Mouse (Mus musculus) forebrain, embryonic 16.5 days (tissue): Measurements from ENCODE around the gene Irf4. TPM values are rescaled to one million over a fixed set of nuclear protein-coding genes. Genes with fewer than 3 reads are reported as not detected.

Experiments
- ATAC-seq: fragments of 200-750 bp; cut with Nextera tagmentation; 2 replicates; pipeline ENCODE4 v1.8.0; 2017; ENCODE audit warnings: mild to moderate bottlenecking, moderate library complexity
- H3K27ac ChIP-seq: fragments of 300-500 bp; sonication (generic); 2 replicates; pipeline ENCODE4 v1.5.1; 2014; ENCODE audit warnings: low read length, control low read depth
- H3K27me3 ChIP-seq: fragments of 300-500 bp; sonication (generic); replicated peaks from 2 replicates; pipeline ENCODE4 v1.6.1; 2014; ENCODE audit warnings: low read length; ENCODE audit not compliant: control insufficient read depth, insufficient read depth
- H3K36me3 ChIP-seq: fragments of 300-500 bp; sonication (generic); 2 replicates; pipeline ENCODE4 v1.6.1; 2014; ENCODE audit not compliant: control insufficient read depth, insufficient read depth
- H3K4me1 ChIP-seq: fragments of 300-500 bp; sonication (generic); replicated peaks from 2 replicates; pipeline ENCODE4 v1.6.1; 2014; ENCODE audit warnings: low read length; ENCODE audit not compliant: control insufficient read depth, insufficient read depth
- H3K4me2 ChIP-seq: fragments of 300-500 bp; sonication (generic); 2 replicates; pipeline ENCODE4 v1.6.1; 2014; ENCODE audit warnings: mild to moderate bottlenecking, low read length, control low read depth
- H3K4me3 ChIP-seq: fragments of 300-500 bp; sonication (generic); replicated peaks from 2 replicates; pipeline ENCODE4 v1.5.1; 2014; ENCODE audit warnings: mild to moderate bottlenecking, low read length, control low read depth
- H3K9ac ChIP-seq: fragments of 300-500 bp; sonication (generic); replicated peaks from 2 replicates; pipeline ENCODE4 v1.6.1; 2014; ENCODE audit warnings: low read depth, low read length, control low read depth
- H3K9me3 ChIP-seq: fragments of 300-500 bp; sonication (generic); 2 replicates; pipeline ENCODE4 v1.6.1; 2016; ENCODE audit warnings: low read length; ENCODE audit not compliant: control insufficient read depth
- WGBS: fragments of 180-500 bp; shearing (Covaris S2); extraction: QIAGEN DNeasy Blood & Tissue Kit; methylation state at CpG from one replicate; pipeline ENCODE4 v1.1.7; 2014; 5-methylcytosine and 5-hydroxymethylcytosine counted together
- polyA plus RNA-seq: library from polyadenylated mRNA; unstranded; fragments of >200 nt; fragmentation: Nextera tagmentation; extraction: Ambion mirVana; gene quantifications from 2 replicates; pipeline ENCODE4 v1.2.1, GENCODE M21; 2015

Irf4 gene
- polyA plus RNA-seq, 1 experiment from 2014 or later = 0.06 TPM

DNA sequence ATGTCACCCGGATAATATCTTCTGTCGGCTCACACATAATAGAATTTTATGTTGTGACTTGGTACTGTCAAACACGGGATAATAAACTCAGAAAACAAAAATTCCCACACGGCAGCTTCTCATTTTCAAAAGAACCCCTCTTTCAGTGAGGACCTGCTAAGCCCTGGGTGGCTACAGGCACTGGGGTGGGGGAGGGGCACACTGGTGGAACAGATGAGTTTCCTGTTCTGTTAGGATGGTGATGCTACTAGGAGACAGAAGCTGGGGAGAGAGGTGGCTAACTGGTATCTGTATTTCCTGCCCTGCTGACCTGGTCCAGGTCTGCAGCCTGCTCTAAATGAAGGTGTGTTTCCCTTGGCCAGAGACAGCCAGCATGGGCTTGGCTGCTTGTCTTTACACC lies 52.9 kb downstream of the Irf4 start:
- Histone ChIP-seq H3K27ac (no peak overlapping the region), H3K27me3 (no peaks in the 10 kb centered on the region), H3K9ac (no peak overlapping the region), H3K4me3 (no peak overlapping the region), H3K9me3 (no peaks in the 10 kb centered on the region), H3K4me2 (no peak overlapping the region), H3K4me1 (no peaks in the 10 kb centered on the region), H3K36me3 (no peaks in the 10 kb centered on the region)
- 81% methylated on average over 4 of the region's 4 CpGs for WGBS
- no peak for ATAC-seq

DNA sequence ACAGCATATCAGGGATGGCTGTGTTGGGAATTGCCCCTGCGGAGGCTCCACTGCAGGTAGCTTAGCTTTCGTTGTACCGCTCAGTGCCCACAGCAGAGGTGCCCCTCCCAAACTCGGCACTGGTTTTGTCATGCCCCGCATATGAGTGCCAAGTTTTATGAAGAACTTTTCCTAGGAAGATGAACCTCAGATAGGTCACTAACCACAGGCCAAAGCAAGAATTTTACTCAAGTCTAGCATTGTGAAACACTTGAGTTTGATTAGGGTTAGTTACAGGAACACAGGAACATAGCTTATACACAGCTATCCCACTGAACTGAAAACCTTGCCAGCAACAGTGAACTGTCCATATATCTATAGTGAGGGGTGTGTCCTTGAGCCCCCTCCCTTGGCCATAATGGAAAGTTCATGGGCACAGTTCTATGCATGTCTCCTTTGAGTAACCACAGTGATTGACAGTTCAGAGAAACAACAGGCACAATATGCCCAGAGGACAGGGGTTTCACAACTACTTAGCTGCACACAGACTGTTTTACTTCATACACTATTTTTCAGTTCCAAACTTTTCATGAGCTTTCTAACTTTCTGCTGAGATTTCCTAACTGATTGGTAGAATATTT lies 53.4 kb downstream of the Irf4 start:
- H3K9me3 ChIP-seq = no peaks in the 10 kb centered on the region
- H3K9ac ChIP-seq = no peak overlapping the region
- no peaks in the 10 kb centered on the region for H3K27me3 ChIP-seq
- H3K4me1 ChIP-seq = no peaks in the 10 kb centered on the region
- ATAC-seq = no peak
- no peaks in the 10 kb centered on the region for H3K36me3 ChIP-seq
- no peak overlapping the region for H3K27ac ChIP-seq
- no peak overlapping the region for H3K4me3 ChIP-seq
- WGBS = 93% methylated on average over 5 of the region's 5 CpGs
- H3K4me2 ChIP-seq = no peak overlapping the region

DNA sequence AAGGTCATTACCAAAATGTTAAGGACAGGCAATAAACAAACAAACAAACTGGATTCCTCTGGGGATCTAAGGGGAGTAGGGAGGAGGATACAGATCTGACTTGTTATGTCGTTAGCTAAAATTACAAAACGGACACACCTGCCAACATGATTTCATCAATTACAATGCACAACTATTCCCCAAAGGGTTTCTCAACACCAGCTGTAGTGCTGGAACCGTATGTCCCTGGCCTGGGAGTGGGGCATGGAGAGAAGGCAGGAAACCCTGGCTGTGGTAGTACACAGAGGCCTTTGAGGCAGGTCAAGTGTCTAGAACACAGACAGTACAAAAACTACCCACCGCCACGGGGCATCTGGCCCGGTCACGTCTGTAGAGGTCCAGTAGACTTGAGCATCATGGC lies 60.2 kb downstream of the Irf4 start:
- Histone ChIP-seq H3K36me3 (no peaks in the 10 kb centered on the region), H3K9ac (no peak overlapping the region), H3K4me2 (no peak overlapping the region), H3K4me3 (no peak overlapping the region), H3K27me3 (no peaks in the 10 kb centered on the region), H3K4me1 (no peaks in the 10 kb centered on the region), H3K27ac (no peak overlapping the region), H3K9me3 (no peaks in the 10 kb centered on the region)
- no peak for ATAC-seq
- 82% methylated on average over 7 of the region's 7 CpGs for WGBS

DNA sequence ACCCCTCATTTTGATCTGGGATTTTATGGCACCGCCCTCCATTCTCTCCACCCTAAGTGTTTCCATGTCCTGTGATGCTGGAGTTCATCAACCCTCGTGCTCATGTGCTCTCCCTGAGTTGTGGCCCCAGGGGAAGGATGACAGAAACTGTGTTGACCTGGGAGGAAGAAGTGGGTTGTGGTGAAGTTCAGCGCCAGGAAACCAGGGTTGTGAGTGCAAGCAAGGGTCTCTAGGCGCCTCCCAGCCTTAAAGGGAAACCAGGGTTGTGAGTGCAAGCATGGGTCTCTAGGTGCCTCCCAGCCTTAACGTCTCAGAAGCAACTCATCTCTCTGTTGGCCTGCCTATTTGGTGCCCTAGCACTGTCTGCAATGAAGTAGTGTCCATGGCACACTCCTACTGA lies 64.4 kb downstream of the Irf4 start:
- 95% methylated on average over 5 of the region's 5 CpGs for WGBS
- no peaks in the 10 kb centered on the region for H3K9me3 ChIP-seq
- no peaks in the 10 kb centered on the region for H3K27me3 ChIP-seq
- H3K4me2 ChIP-seq = no peak overlapping the region
- no peak for ATAC-seq
- no peak overlapping the region for H3K4me3 ChIP-seq
- no peak overlapping the region for H3K9ac ChIP-seq
- H3K4me1 ChIP-seq = no peaks in the 10 kb centered on the region
- no peak overlapping the region for H3K27ac ChIP-seq
- peaks cover 11% of the 10 kb centered on the region for H3K36me3 ChIP-seq

DNA sequence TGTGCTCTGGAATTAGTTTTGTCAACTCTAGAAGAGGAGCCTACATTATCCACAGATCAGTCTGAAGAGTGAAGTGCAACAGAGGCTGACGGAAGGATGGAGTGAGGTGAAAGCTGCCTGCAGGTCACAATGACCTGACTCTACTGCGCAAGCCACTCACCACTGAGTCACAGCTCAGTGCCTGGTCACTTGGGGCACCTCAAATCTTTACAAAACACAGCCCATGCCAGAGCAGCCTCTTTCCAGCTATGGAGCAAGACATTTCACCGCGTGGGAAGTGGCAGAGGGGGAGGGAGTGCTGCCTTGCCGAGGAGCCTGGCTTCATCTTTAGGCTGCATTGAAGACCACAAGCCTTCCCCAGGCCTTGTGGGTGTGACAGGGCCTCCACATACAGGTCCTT lies 65.2 kb downstream of the Irf4 start:
- no peak for ATAC-seq
- Histone ChIP-seq H3K27ac (no peak overlapping the region), H3K27me3 (no peaks in the 10 kb centered on the region), H3K4me1 (no peaks in the 10 kb centered on the region), H3K9me3 (no peaks in the 10 kb centered on the region), H3K36me3 (peaks cover 11% of the 10 kb centered on the region), H3K4me2 (no peak overlapping the region), H3K4me3 (no peak overlapping the region), H3K9ac (no peak overlapping the region)
- WGBS = 89% methylated on average over 5 of the region's 5 CpGs

Other genes with a start within 250 kb of the Irf4 start
- 227 and 233 TPM in 2 replicates for gene Uqcrfs1, start 203.9 kb upstream of the Irf4 start, polyA plus RNA-seq
- gene Dusp22, start 89.2 kb upstream of the Irf4 start, polyA plus RNA-seq = 14.0 and 15.9 TPM in 2 replicates
- gene Hus1b, start 198.5 kb downstream of the Irf4 start, polyA plus RNA-seq = not detected in 2 replicates
- 63.0 and 64.5 TPM in 2 replicates for gene Exoc2, start 224.9 kb downstream of the Irf4 start, polyA plus RNA-seq
- 0.15 TPM in 1 of 2 replicates, not detected in the other for gene Gm5447, start 225.0 kb downstream of the Irf4 start, polyA plus RNA-seq